Mouse (Mus musculus) mouse trophoblast stem cell (cell line): ENCODE measurements at regions not wholly inside any gene's neighbourhood (a gene's known extent, or its start where the extent isn't known, plus 50 kb on each side); places are given as distances from the start of the nearest gene placed in this dataset.

Experiments used
- in situ Hi-C, 2 experiments: fragments of 300-500 bp; cut with MseI, MboI; formaldehyde crosslinking; loops; 2 replicates in 1 of 2; 3 replicates in 1 of 2; pipeline ENCODE4 v1.15.1; 2025

DNA sequence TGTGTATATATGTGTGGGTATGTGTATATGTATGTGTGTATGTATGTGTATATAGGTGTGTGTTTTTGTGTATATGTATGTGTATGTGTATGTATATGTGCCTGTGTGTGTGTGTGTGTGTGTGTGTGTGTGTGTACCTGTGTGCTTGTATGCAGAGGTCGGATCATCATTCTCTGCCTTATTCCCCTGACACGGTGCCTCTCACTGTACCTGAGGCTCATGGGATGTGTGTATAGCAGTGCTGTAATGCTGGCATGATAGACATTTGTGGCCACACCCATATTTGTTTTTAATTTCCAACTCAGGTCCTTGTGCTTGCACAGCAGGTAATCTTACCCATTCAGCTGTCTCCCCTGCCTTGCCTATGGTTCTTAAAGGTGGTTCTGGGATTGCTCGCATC is 402.1 kb upstream of the Tmpo start:
- in situ Hi-C loops = no loop called here

DNA sequence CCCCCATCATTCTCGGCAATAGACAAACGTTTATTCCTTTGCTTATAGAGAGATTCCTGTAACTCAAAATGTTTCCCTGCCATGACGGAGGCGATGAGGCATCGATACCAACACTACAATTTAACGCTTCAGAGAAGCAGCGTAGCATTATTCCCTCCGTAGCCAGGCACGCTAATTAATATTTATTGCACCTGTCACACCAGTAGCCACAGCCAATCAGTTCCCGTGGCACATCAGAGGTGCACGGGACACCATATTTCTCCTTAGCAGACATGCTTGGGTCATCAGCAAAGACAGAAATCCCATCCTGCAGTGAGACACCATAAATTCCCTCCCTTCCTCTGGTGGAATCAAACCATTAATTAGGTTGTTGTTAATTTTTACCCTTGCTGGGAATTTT is 399.8 kb upstream of the Tmpo start:
- in situ Hi-C loops = no loop called here

DNA sequence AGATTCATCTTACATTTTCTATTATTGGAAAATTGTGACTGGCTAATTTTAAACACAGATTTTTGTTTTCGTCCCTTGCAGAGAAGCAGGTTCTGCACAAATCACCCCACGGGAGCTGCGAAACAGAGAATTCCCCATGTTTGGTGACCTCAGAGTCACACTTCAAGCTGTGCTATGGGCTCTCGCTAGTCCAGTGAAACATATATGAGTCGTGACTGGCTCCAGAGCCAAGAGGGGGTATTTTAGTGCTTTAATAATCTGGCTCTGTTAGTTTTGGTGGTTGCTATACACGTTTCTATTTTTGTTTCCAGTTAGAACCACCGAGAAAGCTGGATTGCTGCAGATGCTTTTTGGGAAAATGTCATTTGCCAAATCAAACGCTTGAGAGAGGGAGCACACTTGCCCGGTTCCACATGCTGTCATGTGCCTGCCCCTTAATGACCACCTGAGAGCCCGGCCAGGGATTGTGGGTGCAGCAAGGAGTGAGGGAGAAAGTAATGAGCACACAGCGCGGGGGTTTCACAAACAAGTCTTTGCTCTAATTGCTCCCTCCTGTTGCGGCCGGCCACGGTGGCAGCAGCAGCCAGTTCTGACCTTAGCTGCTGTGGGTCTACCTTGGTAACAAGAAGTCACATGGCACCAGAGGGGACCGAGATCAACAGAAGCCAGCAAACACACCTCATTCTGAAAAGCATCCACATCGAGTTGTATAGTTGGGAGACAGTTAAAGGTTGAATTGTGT is 394.4 kb upstream of the Tmpo start:
- in situ Hi-C loops = no loop called here

DNA sequence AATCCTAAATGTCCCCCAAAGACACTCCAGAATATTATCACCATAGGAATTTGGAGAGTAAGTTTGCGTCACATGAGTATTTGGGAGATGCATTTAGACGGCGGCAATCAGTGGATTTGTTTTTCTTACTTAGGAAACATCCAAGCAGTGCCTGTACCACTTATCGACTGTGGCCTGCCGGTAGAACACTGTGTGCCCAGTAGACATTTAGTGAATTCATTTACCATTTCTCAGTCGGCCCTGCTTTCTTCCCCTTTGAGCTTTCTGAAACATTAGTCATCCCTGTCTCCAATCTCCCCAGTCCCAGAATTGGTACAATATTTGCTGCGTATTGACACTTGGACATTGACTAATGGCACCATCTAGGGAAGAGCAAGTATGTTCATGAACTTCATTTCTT is 391.7 kb upstream of the Tmpo start:
- in situ Hi-C loops = no loop called here

DNA sequence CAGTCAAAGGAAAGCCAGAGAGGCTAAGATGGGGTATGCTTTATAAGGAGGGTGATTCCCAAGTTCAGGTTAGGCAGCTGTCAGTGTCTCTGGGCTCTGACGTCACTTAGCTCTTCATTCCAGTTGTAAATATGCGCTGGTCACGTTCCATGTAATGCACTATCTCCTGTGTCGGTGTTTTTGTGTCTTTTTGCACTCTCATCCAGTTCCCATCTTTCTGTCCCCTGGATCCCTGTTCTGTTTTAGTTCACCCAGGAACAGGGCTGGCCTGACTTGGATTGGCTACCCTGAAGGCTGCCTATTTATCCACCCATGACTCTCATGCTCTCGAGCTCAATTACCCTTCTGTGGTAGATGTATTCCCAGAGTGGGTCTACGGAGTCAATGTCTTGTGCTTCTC is 387.9 kb upstream of the Tmpo start:
- in situ Hi-C loops = no loop called here

DNA sequence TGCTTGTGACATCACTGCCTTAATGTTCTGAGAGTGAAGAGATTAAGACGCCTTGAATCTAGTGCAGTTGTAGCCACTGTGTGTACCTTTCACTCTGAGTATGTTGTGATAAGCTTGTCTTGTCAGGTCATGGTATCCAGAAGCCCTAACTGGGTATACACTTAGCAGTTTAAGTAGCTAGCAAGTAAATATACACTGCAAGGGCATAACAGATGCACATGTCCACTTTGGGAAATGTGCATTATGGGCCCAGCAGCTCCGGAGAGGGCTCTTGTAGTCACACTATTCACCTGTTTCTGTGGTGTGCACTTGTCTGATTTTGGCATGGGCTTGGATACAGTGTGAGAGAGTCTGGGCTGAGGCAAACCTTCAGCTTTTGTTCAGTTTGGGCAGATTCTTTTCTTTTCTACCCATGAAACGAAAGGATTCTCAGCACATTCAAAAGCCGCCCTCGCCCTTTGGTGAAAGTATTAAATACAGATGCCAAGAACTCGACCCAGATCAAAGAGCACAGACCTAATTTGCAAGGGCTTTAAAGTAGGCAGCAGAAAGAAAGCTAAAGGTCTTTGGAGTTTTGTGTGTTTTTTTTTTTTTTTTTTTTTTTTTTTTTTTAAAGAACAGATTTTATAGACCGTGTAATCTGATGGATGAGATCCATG is 385.1 kb upstream of the Tmpo start:
- in situ Hi-C loops = no loop called here

DNA sequence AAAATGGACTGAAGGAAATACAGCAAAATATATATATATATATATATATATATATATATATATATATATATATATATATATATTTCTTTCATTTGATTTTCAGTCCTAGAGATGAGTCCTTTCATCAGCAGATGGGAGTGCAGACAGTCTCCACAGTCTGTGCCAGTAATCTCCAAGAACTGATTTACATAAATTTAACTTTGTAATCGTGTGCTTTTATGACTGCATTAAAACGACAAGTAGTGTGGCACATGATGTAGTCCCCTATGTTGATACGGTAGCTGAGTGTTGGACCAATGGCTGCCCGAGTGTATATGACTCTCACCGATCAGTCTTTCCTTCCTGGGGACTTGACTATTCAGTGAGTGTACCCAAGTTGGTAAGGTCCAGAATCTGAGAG is 378.2 kb upstream of the Tmpo start:
- in situ Hi-C loops = no loop called here

DNA sequence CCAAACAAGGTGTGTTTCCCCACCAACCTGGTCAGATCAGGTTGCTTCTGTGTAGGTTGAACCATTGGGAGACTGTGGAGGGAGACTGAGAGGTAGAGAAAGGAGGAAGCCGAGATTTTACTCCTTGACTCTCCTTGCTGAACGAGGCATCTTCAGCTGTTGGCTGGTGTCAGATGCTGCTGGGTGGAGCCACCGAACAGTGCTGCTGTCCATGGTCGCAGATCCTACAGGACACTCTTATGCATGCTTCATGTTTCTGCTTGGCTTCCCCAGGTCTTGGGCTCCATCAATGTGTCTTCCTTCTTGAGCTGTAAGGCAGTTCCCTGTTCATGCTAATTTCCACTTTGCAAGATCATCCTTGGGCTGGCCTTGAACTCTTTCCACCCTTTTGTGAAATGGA is 367.0 kb upstream of the Tmpo start:
- in situ Hi-C loops = no loop called here

DNA sequence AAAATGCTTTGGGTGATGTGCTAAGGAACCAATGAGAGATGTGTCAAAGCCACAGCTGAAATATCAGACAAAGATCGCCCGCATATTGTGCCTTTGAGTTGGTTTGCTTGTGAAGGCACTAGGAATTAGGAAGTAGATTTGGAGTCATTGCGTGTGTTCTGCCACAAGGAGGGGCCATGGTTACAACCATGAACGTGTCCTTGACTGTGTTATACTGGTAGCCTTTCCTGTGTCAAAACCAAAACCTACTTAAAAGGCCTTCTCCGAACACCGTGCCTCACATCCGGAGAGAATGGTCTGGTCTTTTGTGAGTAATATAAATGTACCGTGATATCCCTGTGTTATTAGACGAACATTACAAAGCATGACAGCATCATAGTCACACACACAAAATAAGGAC is 365.0 kb upstream of the Tmpo start:
- in situ Hi-C loops = no loop called here

DNA sequence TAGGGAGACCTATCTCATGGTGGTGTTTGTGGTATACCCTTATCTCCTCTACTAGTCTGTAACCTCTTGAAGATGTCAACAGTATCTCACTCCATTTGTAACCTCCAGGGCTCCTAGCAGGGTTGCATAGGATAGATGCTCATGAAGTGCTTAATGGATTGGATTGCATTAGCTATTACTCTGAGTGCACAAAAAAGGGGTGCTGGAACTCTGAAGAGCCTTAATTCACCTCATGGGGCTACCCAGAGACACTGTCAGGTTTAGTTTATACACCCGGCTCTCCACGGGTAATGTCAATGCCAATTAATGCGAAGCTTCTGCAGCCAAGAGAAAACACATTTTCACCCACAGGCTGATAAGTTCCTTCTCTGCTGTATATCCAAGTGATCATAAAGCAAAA is 364.3 kb upstream of the Tmpo start:
- in situ Hi-C loops = no loop called here

DNA sequence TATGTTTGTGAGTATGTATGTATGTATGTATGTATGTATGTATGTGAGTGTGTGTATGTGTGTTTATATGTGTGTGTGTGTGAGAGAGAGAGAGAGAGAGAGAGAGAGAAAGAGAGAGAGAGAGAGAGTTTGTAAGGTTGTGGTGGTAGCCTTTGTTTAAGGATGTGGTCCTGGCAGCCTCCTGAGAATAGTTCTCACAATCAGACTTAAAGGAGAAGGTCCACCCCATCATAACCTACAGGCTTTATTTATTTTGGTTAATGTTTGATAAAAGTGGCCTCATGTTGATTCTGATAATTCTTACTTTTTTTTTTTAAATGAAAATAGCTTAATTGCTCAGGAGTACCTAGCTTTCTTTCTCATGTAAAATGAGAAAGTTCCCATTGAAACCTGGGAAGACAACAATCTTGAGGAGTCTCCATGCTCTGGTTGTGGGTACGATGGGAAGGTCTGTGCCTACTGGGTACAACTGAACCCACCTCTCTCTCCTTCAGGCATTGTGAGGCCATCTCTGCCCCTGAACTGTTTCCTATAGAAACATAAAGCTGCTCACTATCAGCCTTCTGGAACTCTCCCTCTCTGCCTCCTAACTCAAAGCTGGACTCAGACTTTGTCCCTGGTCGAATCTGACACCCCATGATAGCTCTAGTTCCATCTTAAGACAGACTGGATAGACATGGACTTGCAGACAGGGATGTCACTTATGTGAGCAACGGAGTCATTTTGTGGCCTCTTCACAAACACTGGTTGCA is 362.2 kb upstream of the Tmpo start:
- in situ Hi-C loops = no loop called here

DNA sequence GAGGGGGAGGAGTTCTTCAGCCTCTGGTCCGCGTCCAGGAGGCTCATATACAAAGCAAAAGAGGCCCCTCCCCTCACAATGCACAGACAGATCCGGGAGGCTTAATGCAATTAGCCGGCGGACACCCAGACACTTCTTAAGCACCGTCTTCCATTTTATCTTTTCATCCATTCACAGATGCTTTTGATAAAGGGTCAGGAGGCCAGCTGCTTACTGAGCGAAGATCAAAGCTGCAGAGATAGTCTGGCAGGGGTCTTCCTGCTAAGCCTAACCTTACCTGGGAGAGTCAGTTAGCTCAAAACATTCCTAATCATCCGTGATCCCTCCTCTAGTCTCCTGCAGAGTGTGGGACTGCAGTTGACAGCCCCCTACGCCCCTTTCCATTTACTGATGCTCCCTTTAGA is 361.1 kb upstream of the Tmpo start:
- in situ Hi-C loops = no loop called here

DNA sequence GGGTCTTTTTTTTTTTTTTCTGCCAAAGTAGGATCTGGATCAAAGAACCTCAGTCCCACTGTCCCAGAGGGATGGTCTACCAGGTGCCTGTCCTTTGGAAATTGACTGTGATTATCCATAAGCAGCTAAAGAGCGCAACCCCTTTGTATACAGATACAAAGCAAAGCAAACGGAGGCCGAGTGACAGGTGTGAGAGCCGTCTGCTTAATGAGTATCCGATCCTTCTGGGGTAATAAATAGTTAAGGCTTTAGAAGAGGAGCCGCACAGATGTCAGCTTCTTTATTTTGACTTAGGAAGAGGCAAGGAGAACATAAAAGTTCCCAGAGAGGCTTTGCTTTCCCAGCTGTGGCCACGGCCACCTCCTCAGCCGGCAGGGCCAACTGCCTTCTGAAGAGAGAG is 356.1 kb upstream of the Tmpo start:
- in situ Hi-C loops = no loop called here

DNA sequence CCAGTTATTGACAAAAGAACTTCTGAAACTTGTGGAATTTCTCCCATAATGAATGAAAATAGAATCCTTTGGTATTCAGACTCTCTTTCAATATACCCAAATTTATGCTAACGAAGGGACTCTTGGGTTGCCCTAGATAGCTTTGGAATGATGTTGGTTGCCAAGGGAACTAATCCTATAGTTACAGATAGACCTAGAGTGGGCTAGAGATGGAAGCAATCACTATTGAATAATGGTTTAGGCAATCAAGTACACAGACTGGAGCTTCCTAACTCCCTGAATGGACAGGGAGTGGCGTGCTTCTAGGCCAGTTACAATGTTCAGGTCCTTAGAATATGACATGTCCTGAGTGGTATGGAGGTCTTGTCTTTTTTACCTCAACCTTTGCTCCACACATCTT is 354.3 kb upstream of the Tmpo start:
- in situ Hi-C loops = no loop called here

DNA sequence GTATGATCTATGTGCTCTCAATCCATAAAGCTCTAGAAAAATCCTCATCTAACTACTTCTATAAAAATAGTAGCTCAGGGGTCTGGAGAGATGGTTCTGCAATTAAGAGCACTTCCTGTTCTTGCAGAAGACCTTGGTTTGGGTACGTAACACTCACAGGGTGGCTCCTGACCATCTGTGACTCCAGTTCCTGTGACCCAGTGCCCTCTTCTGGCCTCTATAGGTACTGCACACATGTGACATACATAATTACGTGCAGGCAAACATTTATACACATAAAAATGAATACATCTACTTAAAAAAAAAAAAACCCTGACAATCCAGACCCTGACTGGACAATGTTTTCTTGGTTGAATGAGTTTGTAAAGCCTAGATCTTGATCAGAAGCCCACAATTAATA is 347.2 kb upstream of the Tmpo start:
- in situ Hi-C loops = no loop called here

DNA sequence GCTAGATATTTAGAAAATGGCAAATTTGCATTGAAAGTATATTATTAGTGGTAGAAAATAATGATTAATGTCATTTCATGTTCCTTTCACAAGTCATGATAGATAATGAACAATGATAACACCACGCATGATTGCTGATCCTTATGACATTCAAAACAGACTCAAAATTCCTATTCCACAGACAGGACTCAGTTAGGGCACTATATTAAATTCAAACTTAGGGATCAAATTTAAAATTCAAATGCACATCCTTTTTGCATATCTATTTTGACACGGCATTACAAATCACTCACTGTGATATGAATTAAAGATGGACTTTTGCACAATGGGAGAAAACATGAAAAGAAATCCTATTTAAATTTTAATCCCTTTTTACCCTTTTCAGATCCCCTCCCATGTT is 340.1 kb upstream of the Tmpo start:
- in situ Hi-C loops = no loop called here

DNA sequence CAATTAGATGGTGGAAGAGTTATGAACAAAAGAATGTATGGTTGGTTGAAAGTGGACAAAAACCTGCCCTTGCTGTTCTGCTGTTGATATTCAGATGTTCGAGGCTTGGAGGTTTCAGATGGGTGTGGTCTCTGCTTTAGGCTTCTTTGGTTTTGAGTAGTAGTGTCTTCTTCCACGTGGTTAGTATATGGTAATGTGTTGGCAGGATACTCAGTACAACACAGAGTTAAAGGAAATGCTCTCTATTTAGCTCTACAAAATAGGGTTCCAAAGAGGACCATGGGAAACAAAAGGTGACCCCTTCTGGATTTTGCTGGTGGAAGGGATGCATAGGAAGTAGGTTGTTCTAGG is 333.9 kb upstream of the Tmpo start:
- in situ Hi-C loops = no loop called here

DNA sequence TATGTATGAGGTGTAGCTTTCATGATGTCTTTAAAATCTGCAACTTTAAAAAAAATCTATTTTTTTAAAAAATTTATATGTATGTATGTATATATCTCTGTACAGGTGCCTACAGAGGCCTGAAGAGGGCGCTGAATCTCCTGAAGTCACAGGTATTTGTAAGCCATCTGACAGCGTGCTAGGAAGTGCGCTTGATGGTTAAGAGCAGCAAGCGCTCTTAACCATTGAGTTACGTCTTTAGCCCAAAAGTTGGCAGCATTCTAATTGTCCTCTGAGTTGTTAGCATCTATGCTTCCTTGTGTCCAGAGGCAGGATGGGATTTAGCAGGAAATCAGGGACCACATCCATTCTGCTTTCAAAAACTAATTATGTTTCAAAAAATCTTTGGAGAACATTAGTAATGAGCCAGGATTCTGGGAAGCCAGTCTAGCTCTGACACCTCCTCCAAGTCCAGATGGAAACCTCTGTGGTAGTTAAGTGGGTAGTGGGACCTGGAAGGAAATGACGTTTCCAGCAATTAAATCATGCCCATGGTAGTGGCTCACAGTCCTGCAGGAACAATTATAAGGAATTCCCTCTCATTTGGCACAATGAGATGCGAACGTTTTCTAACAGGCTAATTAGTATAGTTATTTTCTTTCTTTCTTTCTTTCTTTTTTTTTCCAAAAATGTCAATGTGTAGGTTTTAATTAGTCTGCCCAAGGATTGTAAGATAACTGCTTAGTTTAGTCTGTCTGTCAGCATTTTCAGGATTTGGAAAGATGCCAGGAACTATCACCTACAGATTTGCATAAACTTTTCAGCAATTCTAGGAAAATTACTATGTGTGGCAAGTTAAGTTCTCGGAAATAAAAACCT is 333.3 kb upstream of the Tmpo start:
- in situ Hi-C loops = no loop called here

DNA sequence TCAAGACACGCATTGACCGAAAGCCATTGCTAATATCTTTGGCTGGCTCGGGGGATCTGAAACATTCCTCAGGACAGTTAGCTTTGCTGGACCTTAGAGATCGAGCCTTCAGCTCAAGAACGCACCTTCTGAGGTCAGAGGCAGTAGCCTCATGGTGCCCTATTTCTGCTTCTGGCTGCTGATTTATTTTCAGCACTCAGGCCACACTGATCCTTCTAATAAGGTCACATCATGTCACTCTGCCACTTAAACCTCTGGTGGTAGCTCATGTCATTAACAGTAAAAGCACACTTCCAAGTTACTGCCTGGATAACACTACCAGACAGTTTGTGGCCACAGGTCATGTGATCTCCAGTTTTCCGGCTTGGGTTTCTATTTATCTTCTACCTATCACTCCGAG is 325.9 kb upstream of the Tmpo start:
- in situ Hi-C loops = no loop called here

DNA sequence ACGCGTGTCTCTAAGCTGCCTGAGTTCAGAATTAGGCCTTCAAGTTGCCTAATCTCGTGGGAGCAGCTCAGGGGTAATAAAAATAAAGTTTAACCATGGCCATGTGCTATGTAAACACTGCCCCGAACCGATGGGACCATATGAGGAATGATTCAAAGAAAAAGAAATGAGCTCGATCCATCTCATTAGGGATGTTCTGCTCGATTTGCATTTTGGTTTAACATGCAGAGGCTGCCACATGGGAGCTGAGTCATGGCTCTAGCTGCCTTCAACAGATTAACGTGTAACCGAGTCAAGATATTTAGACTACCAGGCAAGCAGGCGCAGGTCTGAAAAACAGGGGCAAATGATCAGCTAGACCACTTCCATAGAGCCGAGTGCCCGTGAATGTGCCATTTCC is 323.8 kb upstream of the Tmpo start:
- in situ Hi-C loops = no loop called here

DNA sequence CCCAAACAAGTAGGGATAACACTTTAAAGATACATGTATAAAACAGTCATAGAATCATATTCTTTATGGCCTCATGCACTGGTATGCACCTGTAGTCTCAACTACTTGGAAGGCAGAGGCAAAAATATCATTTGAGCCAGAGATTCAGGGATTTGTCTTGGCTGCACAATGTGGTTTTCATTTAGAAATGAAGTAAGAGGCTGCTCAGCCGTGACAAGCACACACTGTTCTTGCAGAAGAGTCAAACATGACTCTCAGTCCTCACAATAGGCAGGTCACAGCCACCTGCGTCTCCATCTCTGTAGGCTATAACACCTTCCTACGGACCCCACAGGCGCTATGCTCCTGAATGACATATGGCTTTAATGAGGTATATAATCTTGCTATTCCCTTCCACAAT is 317.4 kb upstream of the Tmpo start:
- in situ Hi-C loops = no loop called here

DNA sequence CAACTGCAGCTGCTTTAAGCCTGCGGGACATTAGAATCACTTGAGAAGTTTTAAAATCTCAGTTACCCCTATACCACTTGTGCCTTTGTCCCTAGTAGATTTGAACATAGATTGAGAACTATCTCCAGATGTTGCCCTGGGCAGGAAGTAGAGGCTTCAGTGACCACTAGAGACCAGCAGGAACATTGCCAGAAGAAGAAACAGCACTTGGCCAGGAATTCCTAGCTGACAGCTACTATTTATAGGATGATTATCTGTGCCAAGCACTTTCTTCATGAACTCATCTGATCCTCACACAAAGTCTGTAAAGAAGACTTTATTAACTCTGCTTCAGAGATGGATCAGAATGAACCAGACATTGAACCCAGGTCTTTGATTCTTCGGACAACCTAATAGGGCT is 283.6 kb upstream of the Tmpo start:
- in situ Hi-C loops = no loop called here
